Mouse (Mus musculus): Measurements from ENCODE around the gene Csdc2. TPM values are rescaled to one million over a fixed set of nuclear protein-coding genes. Genes with fewer than 3 reads are reported as not detected.

Csdc2 gene
- polyA plus RNA-seq, 1 experiment: not detected

GRCm38 (mm10) chr15:81989371-81990062 lies 53.0 kb downstream of the Csdc2 start:
- Histone ChIP-seq H3K4me1 (ENCODE audit: control insufficient read depth) (peaks cover 51% of the 10 kb centered on the region), H3K27me3 (ENCODE audit: control insufficient read depth) (no peaks in the 10 kb centered on the region), H3K4me3 (replicated peaks) (peak overlapping the region; percentile 12), H3K36me3 (ENCODE audit: control insufficient read depth) (peaks cover 19% of the 10 kb centered on the region), H3K9me3 (ENCODE audit: control insufficient read depth, low read length) (no peaks in the 10 kb centered on the region; the same call in 1 of the 2 replicates)
- TF ChIP-seq TAL1 (IDR thresholded peaks at IDR 0.05; ENCODE audit: low read length) (no peak), GATA1 (IDR thresholded peaks at IDR 0.05; ENCODE audit: low read length) (no peak)

DNA sequence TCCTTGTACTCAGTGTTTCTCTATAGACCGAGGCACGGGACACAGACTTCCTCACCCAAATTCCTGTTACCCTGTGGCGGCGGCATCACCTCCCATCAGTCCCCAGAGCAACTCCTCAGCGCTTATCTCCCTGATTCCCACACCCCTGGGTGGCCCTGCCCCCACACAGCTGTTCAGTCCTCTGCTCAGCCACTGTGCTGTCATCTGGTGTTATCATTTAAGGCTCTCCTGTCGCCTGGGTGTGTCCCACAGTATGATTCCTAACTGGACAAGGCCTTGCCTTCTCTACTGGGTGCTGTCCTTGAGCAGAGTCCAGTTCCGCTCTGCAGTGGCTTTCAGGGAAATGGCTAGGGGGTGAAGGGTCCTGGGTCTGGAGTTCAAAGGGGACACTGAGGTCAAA lies 54.0 kb downstream of the Csdc2 start:
- peaks cover 28% of the 10 kb centered on the region for H3K36me3 ChIP-seq (ENCODE audit: control insufficient read depth)
- H3K4me1 ChIP-seq (ENCODE audit: control insufficient read depth): peaks cover 44% of the 10 kb centered on the region
- no peaks in the 10 kb centered on the region for H3K27me3 ChIP-seq (ENCODE audit: control insufficient read depth)
- TF ChIP-seq TAL1 (IDR thresholded peaks at IDR 0.05; ENCODE audit: low read length) (peak; percentile 59; the same call in 2 of the 3 replicates), GATA1 (IDR thresholded peaks at IDR 0.05; ENCODE audit: low read length) (peak; percentile 71)
- peak overlapping the region; percentile 48 for H3K4me3 ChIP-seq (replicated peaks)
- H3K9me3 ChIP-seq (ENCODE audit: control insufficient read depth, low read length): no peaks in the 10 kb centered on the region; the same call in 1 of the 2 replicates

- no peaks in the 10 kb centered on the region; the same call in 1 of the 2 replicates for H3K9me3 ChIP-seq (ENCODE audit: control insufficient read depth, low read length)
- peaks cover 46% of the 10 kb centered on the region for H3K4me1 ChIP-seq (ENCODE audit: control insufficient read depth)
- H3K4me3 ChIP-seq (replicated peaks): no peak overlapping the region
- H3K27me3 ChIP-seq (ENCODE audit: control insufficient read depth): no peaks in the 10 kb centered on the region
- TF ChIP-seq GATA1 (IDR thresholded peaks at IDR 0.05; ENCODE audit: low read length) (no peak), TAL1 (IDR thresholded peaks at IDR 0.05; ENCODE audit: low read length) (no peak)
- peaks cover 60% of the 10 kb centered on the region for H3K36me3 ChIP-seq (ENCODE audit: control insufficient read depth)
Measured at GRCm38 (mm10) chr15:81993992-81994391, 57.4 kb downstream of the Csdc2 start.

Other genes starting within 250 kb of the Csdc2 start
- 0.03 TPM in 1 of 2 replicates, not detected in the other for gene Chadl, start 239.5 kb upstream of the Csdc2 start, polyA plus RNA-seq (2012)
- gene Zc3h7b, start 191.7 kb upstream of the Csdc2 start, polyA plus RNA-seq (2012): 0.78 and 0.85 TPM in 2 replicates
- 43.1 and 44.2 TPM in 2 replicates for gene Rangap1, start 191.2 kb upstream of the Csdc2 start, polyA plus RNA-seq (2012)
- gene Tef, start 134.3 kb upstream of the Csdc2 start, polyA plus RNA-seq (2012): 0.26 and 0.90 TPM in 2 replicates
- gene Tob2, start 78.0 kb upstream of the Csdc2 start, polyA plus RNA-seq (2012): 1.7 and 2.3 TPM in 2 replicates
- gene Phf5a, start 64.8 kb upstream of the Csdc2 start, polyA plus RNA-seq (2012): 1.9 and 3.0 TPM in 2 replicates
- gene Aco2, start 64.5 kb upstream of the Csdc2 start, polyA plus RNA-seq (2012): 17.5 and 19.1 TPM in 2 replicates
- 5.2 and 7.4 TPM in 2 replicates for gene Polr3h, start 10.5 kb upstream of the Csdc2 start, polyA plus RNA-seq (2012)
- 4.2 and 6.3 TPM in 2 replicates for gene Pmm1, start 24.2 kb downstream of the Csdc2 start, polyA plus RNA-seq (2012)
- gene 1700029P11Rik, start 43.8 kb downstream of the Csdc2 start, polyA plus RNA-seq (2012): not detected in 2 replicates
- 1.2 and 1.4 TPM in 2 replicates for gene Xrcc6, start 51.1 kb downstream of the Csdc2 start, polyA plus RNA-seq (2012)
- gene Desi1, start 97.1 kb downstream of the Csdc2 start, polyA plus RNA-seq (2012): 2.9 and 4.2 TPM in 2 replicates
- 3.0 and 10.5 TPM in 2 replicates for gene Snu13, start 110.8 kb downstream of the Csdc2 start, polyA plus RNA-seq (2012)
- gene 4930407I10Rik, start 122.4 kb downstream of the Csdc2 start, polyA plus RNA-seq (2012): 0.01 TPM in 1 of 2 replicates, not detected in the other
- gene Mei1, start 133.2 kb downstream of the Csdc2 start, polyA plus RNA-seq (2012): not detected in 2 replicates
- 0.70 and 0.73 TPM in 2 replicates for gene Ccdc134, start 191.2 kb downstream of the Csdc2 start, polyA plus RNA-seq (2012)
- 14.2 and 17.0 TPM in 2 replicates for gene Srebf2, start 210.4 kb downstream of the Csdc2 start, polyA plus RNA-seq (2012)